Mouse (Mus musculus): ENCODE measurements around the gene Eps15l1.

The Eps15l1 gene

DNA sequence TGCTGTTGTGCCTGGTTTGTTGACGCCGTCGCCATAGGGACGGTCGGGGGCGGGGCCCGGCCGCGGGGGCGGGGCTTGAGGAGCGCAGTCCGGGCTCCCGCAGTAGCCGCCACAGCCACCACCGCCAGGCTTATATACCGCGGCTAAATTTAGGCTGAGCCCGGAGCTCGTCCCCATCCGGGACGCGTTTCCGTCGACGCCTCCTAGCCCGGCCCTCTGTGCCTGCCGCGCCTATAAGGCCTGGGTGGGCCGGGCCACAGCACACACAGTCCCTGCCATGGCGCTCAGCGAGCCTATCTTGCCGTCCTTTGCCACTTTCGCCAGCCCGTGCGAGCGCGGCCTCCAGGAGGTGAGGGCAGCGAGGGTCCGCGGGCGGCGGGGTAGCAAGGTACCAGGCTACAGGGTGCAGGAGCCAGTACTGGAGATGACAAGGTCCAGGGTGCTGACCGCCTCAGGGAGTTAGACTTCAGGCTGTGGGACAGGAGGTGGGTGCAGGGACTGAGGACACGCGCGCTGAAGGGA is 102.4 kb downstream of the Eps15l1 start, which contains the start of gene Klf2:
Gene Klf2 (plus strand): TSS at position 233 of the 522 bp plus-strand sequence.
- DNase-seq = peak; percentile 94

DNA sequence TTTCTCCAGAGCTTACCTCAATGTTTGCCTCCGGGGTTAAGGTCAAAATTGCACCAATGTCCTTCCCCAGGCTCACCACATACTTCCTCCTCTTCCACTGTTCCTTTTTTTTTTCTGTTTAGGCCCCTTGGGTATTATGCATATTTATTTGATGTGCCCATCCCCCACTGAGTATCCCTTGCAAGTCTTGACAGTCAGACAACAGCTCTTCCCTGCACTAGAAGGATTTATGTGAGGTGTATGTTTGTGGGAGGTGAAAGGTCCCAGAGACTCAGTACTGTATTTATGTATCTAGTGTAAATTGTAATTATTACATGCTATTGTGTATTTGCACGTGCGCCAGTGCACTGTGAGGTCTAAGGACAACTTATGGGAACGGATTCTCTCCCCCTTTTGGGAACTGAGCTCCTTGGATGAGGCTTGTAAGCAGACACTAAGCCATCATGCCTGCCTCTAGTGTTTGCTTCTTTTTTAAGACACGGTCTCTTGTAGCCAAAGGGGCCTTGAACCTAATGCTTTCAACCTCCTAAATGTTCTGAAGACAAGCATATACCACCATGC is 103.4 kb downstream of the Eps15l1 start:
- no peak for DNase-seq

GRCm38 (mm10) chr8:72316053-72316695 is 105.1 kb downstream of the Eps15l1 start:
- DNase-seq = no peak

DNA sequence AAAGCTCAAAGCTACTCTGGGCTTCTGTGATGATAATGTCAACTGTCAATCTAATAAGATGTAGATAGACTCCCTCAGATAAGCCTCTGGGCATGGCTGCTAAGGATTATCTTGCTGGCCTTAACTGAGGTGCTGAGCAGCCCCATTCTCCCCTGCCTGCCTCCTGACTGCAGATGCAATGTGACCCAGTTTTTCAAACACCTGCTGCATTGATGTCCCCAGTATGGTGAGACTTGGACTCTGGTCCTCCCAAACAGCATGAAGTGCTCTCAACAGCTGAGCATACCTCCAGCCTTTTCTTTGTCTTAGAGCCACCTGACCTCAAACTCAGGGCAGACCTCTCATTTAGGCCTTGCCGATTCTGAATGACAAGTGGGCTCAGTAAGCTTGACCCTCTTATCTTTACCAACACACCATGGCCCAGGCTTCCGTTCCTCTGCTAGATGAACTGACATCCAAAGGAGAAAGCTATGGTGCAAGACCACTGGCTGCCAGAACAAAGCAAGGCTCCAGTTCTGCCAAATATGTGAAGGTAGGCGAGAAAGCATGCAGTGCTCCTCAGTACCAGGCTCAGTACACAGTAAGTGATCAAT is 108.2 kb downstream of the Eps15l1 start:
- no peak for DNase-seq

DNA sequence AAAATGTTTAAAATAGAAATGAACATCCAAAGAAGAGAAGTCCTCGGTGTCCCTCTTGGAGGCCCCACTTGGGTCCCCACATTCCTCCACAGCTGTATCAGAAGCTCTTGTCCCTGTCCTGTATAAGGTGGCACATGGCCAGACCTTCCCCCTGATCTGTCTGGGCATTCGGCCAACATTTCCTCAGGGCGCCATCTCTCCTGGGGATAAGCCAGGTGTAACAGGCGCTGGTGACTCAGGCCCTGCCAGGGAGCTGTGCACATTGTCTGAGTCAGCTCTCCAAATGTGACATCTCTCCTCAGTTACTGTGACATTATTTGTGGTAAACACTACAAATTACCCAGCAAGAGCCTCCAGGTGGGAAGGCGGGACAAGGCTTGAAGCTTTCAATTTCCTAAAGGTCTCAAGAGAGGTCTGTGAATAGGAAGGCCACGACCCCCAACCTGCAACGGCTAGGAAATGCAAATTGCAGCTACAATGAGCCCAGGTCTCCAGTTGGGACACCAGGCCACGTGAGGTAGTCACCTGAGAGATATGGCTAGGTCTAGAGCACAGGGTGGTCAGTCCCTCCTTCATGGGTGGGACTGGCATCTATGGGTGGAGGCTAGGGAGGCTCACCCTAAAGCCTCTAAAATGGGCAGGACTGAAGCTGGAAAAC is 110.3 kb downstream of the Eps15l1 start:
- DNase-seq = peak; percentile 81

DNA sequence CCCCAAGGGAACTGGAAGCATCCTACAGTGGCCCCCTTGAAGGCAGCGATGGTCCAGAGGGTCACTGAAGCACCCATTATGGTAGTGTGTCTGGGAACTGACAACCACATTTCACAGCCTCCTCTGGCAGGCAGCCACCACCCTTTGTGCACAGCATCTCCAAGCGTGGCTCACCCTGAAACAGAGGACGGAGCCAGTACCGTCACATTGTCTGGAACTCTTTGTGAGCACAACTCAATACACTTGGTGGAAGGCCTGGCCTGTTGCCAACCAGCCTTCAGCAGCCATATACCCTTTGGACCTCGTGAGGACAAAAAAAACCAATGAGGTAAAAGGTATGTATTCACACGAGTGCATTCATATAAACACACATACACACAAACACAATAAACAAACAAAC is 113.0 kb downstream of the Eps15l1 start:
- DNase-seq = peak; percentile 47

GRCm38 (mm10) chr8:72306913-72307312 is 114.3 kb downstream of the Eps15l1 start:
- DNase-seq = no peak

DNA sequence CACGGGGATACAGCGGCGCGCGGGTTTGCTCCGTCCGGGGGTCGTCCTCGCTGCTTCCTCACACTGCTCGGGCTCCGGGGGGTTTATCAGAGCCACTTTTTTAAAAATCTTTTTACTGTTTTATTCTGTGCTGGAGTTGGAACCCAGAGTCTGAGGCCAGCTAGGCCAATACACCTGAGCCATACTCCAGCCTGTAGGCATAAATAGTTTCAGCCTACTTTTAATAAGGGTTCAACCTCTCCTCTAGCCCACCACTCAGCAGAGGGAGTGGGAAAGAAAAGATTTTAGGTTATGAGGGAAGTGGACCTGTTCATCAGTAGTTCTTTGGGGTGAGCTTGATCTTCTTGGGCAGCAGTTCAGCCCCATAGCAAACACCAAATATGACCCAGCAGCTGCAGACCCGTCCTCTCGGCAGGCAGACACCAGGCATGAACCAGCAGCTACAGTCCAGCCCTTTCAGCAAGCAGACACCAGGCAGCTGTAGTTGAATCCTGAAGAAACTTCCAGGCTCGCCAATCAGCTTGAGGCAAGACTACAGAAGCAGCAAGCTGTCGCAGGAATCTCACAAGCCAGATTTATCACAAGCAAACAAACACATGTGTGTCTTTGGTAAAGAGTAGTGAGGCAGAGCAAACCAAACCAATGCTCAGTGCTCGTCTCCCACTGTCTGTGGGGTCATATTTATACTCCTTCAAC is 115.9 kb downstream of the Eps15l1 start, which contains the start of gene Gm10282:
Gene Gm10282 (minus strand): TSS at position 51 of the 696 bp plus-strand sequence.
- no peak for DNase-seq

DNA sequence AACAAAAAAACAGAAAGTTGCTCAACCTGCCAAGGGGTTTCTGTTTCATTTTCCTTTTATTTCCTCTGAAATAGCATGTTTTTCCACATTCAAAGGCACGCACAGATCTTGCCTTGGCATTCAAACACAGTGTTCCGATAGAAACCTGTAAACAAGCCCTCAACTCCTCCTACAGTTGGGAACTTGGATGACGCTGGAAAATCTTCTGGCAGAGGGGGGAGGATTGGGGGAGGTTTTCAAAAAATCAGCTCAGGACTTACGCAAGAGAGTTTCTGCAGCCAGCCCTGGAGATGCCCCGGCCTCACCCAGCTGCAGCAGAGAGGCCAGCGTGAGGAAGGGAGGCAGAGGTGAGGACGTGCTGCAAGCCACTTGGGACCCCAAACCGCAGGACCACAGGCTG is 117.6 kb downstream of the Eps15l1 start:
- peak; percentile 56 for DNase-seq

- DNase-seq = no peak
Measured at GRCm38 (mm10) chr8:72302986-72303612, 118.2 kb downstream of the Eps15l1 start.

DNA sequence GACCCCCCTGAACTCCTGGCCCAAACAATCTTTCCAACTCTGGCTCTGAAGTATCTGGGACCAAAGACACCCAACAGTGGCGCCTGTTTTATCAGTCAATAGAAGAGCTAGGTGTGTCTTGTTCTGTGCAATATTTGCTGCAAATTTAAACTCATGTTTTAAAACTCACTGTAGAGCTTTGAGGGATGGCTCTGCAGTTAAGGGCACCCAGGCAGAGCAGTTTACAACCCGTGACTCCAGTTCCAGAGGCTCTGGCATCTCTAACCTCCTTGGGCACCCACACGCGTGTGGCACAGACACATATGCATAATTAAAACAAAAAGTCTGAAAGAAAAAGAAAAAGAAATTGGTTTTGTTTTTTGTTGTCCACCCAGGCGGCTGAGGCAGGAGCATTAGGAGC is 119.8 kb downstream of the Eps15l1 start:
- no peak for DNase-seq

DNA sequence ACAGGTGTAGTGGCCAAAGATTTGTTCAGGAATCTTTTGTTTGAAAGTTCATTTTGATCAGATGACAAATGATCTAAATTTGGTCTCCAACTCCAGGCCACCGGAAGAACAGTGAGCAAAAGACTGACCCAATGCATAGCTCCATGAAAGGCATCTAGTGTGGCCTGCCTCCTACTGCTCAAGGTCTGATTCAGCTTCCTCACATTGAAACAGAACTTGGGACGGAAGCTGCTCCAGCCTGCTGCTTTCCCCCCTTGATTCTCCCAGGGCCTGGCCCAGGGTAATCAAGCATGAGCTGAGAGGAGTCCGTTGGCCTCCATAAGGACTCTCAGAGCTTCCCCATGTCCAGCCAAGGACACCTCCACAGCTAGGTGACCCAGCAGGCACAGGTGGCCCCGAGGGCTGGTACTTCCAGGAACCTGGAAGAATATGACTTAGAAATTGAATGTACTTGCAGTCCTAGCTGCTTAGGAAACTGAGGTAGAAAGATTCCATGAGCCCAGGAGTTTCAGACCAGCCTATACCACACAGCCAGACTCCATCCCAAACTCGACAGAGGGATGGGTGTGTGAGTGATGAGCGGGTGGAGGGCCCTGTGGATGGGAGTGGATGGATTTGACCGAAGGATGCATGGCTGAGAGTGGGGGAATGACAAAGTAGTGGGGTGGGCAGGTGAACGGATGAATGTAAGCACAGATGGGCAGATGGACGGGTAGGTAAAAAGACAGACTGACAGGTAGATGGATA is 120.4 kb downstream of the Eps15l1 start:
- no peak for DNase-seq

DNA sequence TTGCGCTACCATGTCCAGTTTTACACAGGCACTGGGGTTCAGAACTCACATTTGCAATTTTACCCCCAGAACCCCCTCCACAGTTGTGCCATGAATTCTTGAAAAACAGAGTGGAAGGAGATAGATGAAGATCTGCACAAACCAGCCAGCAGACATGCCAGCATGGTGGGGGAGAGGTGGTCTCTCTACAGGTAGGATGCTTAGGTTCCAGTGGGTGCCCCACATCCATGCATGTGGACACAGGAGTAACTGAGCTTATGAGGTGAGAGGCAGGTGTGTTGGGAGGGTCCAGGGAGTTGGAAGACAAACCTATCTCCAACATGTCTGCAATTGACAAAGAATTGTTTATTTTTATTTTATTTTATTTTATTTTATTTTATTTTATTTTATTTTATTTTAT is 122.3 kb downstream of the Eps15l1 start:
- no peak for DNase-seq

- DNase-seq = no peak
Measured at GRCm38 (mm10) chr8:72296561-72296960, 124.7 kb downstream of the Eps15l1 start.

- peak; percentile 85 for DNase-seq
Measured at GRCm38 (mm10) chr8:72295679-72296078, 125.6 kb downstream of the Eps15l1 start.

GRCm38 (mm10) chr8:72295125-72295524 is 126.1 kb downstream of the Eps15l1 start:
- DNase-seq = no peak

GRCm38 (mm10) chr8:72293309-72293708 is 128.0 kb downstream of the Eps15l1 start:
- no peak for DNase-seq

DNA sequence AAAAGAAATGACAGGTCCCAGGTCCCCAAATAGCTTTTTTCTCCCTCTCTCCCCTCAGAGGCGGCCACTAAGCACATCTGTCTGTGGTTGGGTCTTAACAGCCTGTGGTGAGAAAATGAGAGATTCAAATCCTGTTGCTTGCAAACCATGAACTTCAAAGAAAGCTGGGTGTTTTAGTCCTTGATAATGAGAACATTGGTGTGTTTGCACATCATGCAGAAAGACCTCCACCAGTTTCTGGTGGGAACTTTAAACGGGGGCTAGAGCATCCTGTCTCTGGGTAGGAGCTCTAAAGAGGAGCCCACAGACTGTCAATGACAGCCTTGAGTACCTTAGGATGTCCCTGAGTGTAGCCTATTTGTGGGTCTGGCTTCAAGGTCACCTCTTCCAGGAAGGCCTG is 130.2 kb downstream of the Eps15l1 start:
- DNase-seq = no peak

Measured in kidney, adult 11 months (tissue).